Mouse (Mus musculus): ENCODE measurements around the gene Wdr24. TPM values are rescaled to one million over a fixed set of nuclear protein-coding genes. Genes with fewer than 3 reads are reported as not detected.

Wdr24 gene
- 29.4 and 34.3 TPM in 2 replicates for polyA plus RNA-seq (2012; rRNA removed)

- TF ChIP-seq CTCF (IDR thresholded peaks at IDR 0.05; ENCODE audit: insufficient read depth, low read length) (no peak), POLR2A (IDR thresholded peaks at IDR 0.05; ENCODE audit: borderline replicate concordance, extremely low read depth, low read depth, low read length) (peak; percentile 74; the same call in 1 of the 2 replicates)
- Histone ChIP-seq H3K4me3 (replicated peaks; ENCODE audit: extremely low read depth, low read depth, low read length) (peak within 1 kb of the TSS; percentile 76), H3K4me1 (ENCODE audit: control insufficient read depth, insufficient read depth, low read length) (peaks cover 9% of the 10 kb centered on the region)
- WGBS: 0% methylated on average over 18 of the region's 18 CpGs
- peak; percentile 77 for DNase-seq
These were observed at the start of gene Wdr24 for GRCm38 (mm10) chr17:25823452-25823851. TSS of gene Wdr24 (plus strand) at chr17:25823627.

GRCm38 (mm10) chr17:25775318-25776062 lies 47.9 kb upstream of the Wdr24 start:
- peaks cover 4% of the 10 kb centered on the region; the same call in 1 of the 2 replicates for H3K4me1 ChIP-seq (ENCODE audit: control insufficient read depth, insufficient read depth, low read length)
- H3K4me3 ChIP-seq (replicated peaks; ENCODE audit: extremely low read depth, low read depth, low read length): no peak overlapping the region
- no peak for DNase-seq
- WGBS: 82% methylated on average over 10 of the region's 10 CpGs
- TF ChIP-seq CTCF (IDR thresholded peaks at IDR 0.05; ENCODE audit: insufficient read depth, low read length): no peak
- no peak for TF ChIP-seq POLR2A (IDR thresholded peaks at IDR 0.05; ENCODE audit: borderline replicate concordance, extremely low read depth, low read depth, low read length)

GRCm38 (mm10) chr17:25777948-25778347 lies 45.5 kb upstream of the Wdr24 start:
- 88% methylated on average over 5 of the region's 5 CpGs for WGBS
- no peak for DNase-seq

GRCm38 (mm10) chr17:25781339-25781738 lies 42.1 kb upstream of the Wdr24 start:
- no peak for TF ChIP-seq POLR2A (IDR thresholded peaks at IDR 0.05; ENCODE audit: borderline replicate concordance, extremely low read depth, low read depth, low read length)
- no peak for TF ChIP-seq CTCF (IDR thresholded peaks at IDR 0.05; ENCODE audit: insufficient read depth, low read length)
- DNase-seq: no peak
- 74% methylated on average over 6 of the region's 6 CpGs for WGBS
- Histone ChIP-seq H3K4me3 (replicated peaks; ENCODE audit: extremely low read depth, low read depth, low read length) (no peak overlapping the region), H3K4me1 (ENCODE audit: control insufficient read depth, insufficient read depth, low read length) (0 out of 2 replicates have a peak, but pooled peaks cover 5% of the 10 kb centered on the region)

More at GRCm38 (mm10) chr17:25777948-25778347, 45.5 kb upstream of the Wdr24 start:
- Histone ChIP-seq H3K4me1 (ENCODE audit: control insufficient read depth, insufficient read depth, low read length) (peaks cover 4% of the 10 kb centered on the region; the same call in 1 of the 2 replicates), H3K4me3 (replicated peaks; ENCODE audit: extremely low read depth, low read depth, low read length) (no peak overlapping the region)
- TF ChIP-seq POLR2A (IDR thresholded peaks at IDR 0.05; ENCODE audit: borderline replicate concordance, extremely low read depth, low read depth, low read length) (no peak), CTCF (IDR thresholded peaks at IDR 0.05; ENCODE audit: insufficient read depth, low read length) (no peak)

GRCm38 (mm10) chr17:25783086-25783485 lies 40.3 kb upstream of the Wdr24 start:
- TF ChIP-seq CTCF (IDR thresholded peaks at IDR 0.05; ENCODE audit: insufficient read depth, low read length) (no peak), POLR2A (IDR thresholded peaks at IDR 0.05; ENCODE audit: borderline replicate concordance, extremely low read depth, low read depth, low read length) (no peak)
- WGBS: 63% methylated on average over 7 of the region's 7 CpGs
- DNase-seq: no peak

GRCm38 (mm10) chr17:25783861-25784574 lies 39.4 kb upstream of the Wdr24 start:
- no peak for DNase-seq
- TF ChIP-seq POLR2A (IDR thresholded peaks at IDR 0.05; ENCODE audit: borderline replicate concordance, extremely low read depth, low read depth, low read length): no peak
- TF ChIP-seq CTCF (IDR thresholded peaks at IDR 0.05; ENCODE audit: insufficient read depth, low read length): no peak
- no peak overlapping the region for H3K4me3 ChIP-seq (replicated peaks; ENCODE audit: extremely low read depth, low read depth, low read length)
- 62% methylated on average over 15 of the region's 15 CpGs for WGBS
- 0 out of 2 replicates have a peak, but pooled peaks cover 5% of the 10 kb centered on the region for H3K4me1 ChIP-seq (ENCODE audit: control insufficient read depth, insufficient read depth, low read length)

More at GRCm38 (mm10) chr17:25783086-25783485, 40.3 kb upstream of the Wdr24 start:
- no peak overlapping the region for H3K4me3 ChIP-seq (replicated peaks; ENCODE audit: extremely low read depth, low read depth, low read length)
- 0 out of 2 replicates have a peak, but pooled peaks cover 5% of the 10 kb centered on the region for H3K4me1 ChIP-seq (ENCODE audit: control insufficient read depth, insufficient read depth, low read length)

GRCm38 (mm10) chr17:25785281-25785745 lies 38.1 kb upstream of the Wdr24 start, which contains the start of gene Haghl:
TSS of gene Haghl (minus strand) at chr17:25785673.
- WGBS: under 1% methylated on average over 23 of the region's 23 CpGs
- H3K4me1 ChIP-seq (ENCODE audit: control insufficient read depth, insufficient read depth, low read length): 0 out of 2 replicates have a peak, but pooled peaks cover 5% of the 10 kb centered on the region
- peak within 1 kb of the TSS; percentile 70 for H3K4me3 ChIP-seq (replicated peaks; ENCODE audit: extremely low read depth, low read depth, low read length)
- peak; percentile 85; the same call in 1 of the 2 replicates for TF ChIP-seq POLR2A (IDR thresholded peaks at IDR 0.05; ENCODE audit: borderline replicate concordance, extremely low read depth, low read depth, low read length)
- no peak for TF ChIP-seq CTCF (IDR thresholded peaks at IDR 0.05; ENCODE audit: insufficient read depth, low read length)
- DNase-seq: peak; percentile 95

GRCm38 (mm10) chr17:25786280-25786679 lies 37.1 kb upstream of the Wdr24 start, which contains the start of gene Ccdc78:
TSS of gene Ccdc78 (plus strand) at chr17:25786580.
- WGBS: 63% methylated on average over 3 of the region's 3 CpGs
- DNase-seq: no peak
- H3K4me3 ChIP-seq (replicated peaks; ENCODE audit: extremely low read depth, low read depth, low read length): peak within 1 kb of the TSS; percentile 70
- TF ChIP-seq POLR2A (IDR thresholded peaks at IDR 0.05; ENCODE audit: borderline replicate concordance, extremely low read depth, low read depth, low read length): no peak
- TF ChIP-seq CTCF (IDR thresholded peaks at IDR 0.05; ENCODE audit: insufficient read depth, low read length): no peak
- peaks cover 6% of the 10 kb centered on the region; the same call in 1 of the 2 replicates for H3K4me1 ChIP-seq (ENCODE audit: control insufficient read depth, insufficient read depth, low read length)
